Mouse (Mus musculus) limb, embryonic 14.5 days (tissue): ENCODE data around the gene Plagl2. TPM values are rescaled to one million over a fixed set of nuclear protein-coding genes. Genes with fewer than 3 reads are reported as not detected.

Experiments
- ATAC-seq: fragments of 200-750 bp; cut with Nextera tagmentation; 2 replicates; pipeline ENCODE4 v1.8.0; 2017; ENCODE audit warnings: low read depth, moderate number of reproducible peaks, moderate TSS enrichment; ENCODE audit not compliant: low FRiP score
- DNase-seq: peaks from one replicate; pipeline ENCODE4 v3.0.0-alpha.2; 2015; ENCODE audit warnings: low spot score
- H3K27ac ChIP-seq: fragments of 300-500 bp; sonication (generic); replicated peaks from 2 replicates; pipeline ENCODE4 v1.5.1; 2014; ENCODE audit warnings: low read depth, mild to moderate bottlenecking, low read length, moderate library complexity, mixed read lengths
- H3K27me3 ChIP-seq: fragments of 300-500 bp; sonication (generic); 2 replicates; pipeline ENCODE4 v1.6.1; 2014; ENCODE audit warnings: low read length, mixed read lengths; ENCODE audit not compliant: control insufficient read depth, insufficient read depth
- H3K36me3 ChIP-seq: fragments of 300-500 bp; sonication (generic); 2 replicates; pipeline ENCODE4 v1.6.1; 2014; ENCODE audit warnings: mild to moderate bottlenecking, low read length, moderate library complexity, mixed read lengths; ENCODE audit not compliant: control insufficient read depth, insufficient read depth
- H3K4me1 ChIP-seq: fragments of 300-500 bp; sonication (generic); 2 replicates; pipeline ENCODE4 v1.6.1; 2014; ENCODE audit warnings: antibody characterized with exemption, low read length, mixed read lengths; ENCODE audit not compliant: control insufficient read depth, insufficient read depth
- H3K4me2 ChIP-seq: fragments of 300-500 bp; sonication (generic); replicated peaks from 2 replicates; pipeline ENCODE4 v1.6.1; 2014; ENCODE audit warnings: low read depth, mild to moderate bottlenecking, low read length, moderate library complexity; ENCODE audit not compliant: severe bottlenecking
- H3K4me3 ChIP-seq: fragments of 300-500 bp; sonication (generic); replicated peaks from 2 replicates; pipeline ENCODE4 v1.5.1; 2014; ENCODE audit warnings: low read length
- H3K9ac ChIP-seq: fragments of 300-500 bp; sonication (generic); 2 replicates; pipeline ENCODE4 v1.6.1; 2014; ENCODE audit warnings: mild to moderate bottlenecking, low read depth, low read length, moderate library complexity; ENCODE audit not compliant: severe bottlenecking
- H3K9me3 ChIP-seq: fragments of 300-500 bp; sonication (generic); 2 replicates; pipeline ENCODE4 v1.6.1; 2016; ENCODE audit warnings: low read length; ENCODE audit not compliant: control insufficient read depth
- POLR2A ChIP-seq: fragments of 200-500 bp; IDR thresholded peaks from 2 replicates; pipeline ENCODE4 v1.8.0; 2012; ENCODE audit warnings: inconsistent platforms, mild to moderate bottlenecking, moderate library complexity, borderline replicate concordance; ENCODE audit not compliant: insufficient read depth, insufficient read length; ENCODE audit errors: extremely low read depth
- WGBS: fragments of 180-500 bp; shearing (Covaris S2); extraction: QIAGEN DNeasy Blood & Tissue Kit; methylation state at CpG from one replicate; pipeline ENCODE4 v1.1.7; 2014; 5-methylcytosine and 5-hydroxymethylcytosine counted together
- polyA plus RNA-seq, 2 experiments: library from polyadenylated mRNA; depleted of rRNA in 1 of 2; stranded (reverse) in 1 of 2; unstranded in 1 of 2; fragments of >200 nt; fragmentation: Nextera tagmentation in 1 of 2; extraction: Ambion mirVana in 1 of 2; gene quantifications; 2 replicates each; pipeline versions ENCODE4 v1.2.1 to v1.2.3; 2012 to 2014

Plagl2 gene
- polyA plus RNA-seq, 2 experiments = 17.8 to 20.2 TPM

- Histone ChIP-seq H3K27me3 (no peaks in the 10 kb centered on the region), H3K4me3 (no peak overlapping the region), H3K9ac (no peak overlapping the region), H3K27ac (no peak overlapping the region), H3K36me3 (peaks cover 50% of the 10 kb centered on the region), H3K4me2 (no peak overlapping the region), H3K9me3 (no peaks in the 10 kb centered on the region), H3K4me1 (no peaks in the 10 kb centered on the region)
- no peak for DNase-seq
- ATAC-seq = no peak
- no peak for TF ChIP-seq POLR2A
- WGBS = 83% methylated on average over 2 of the region's 2 CpGs
Measured at GRCm38 (mm10) chr2:153267331-153267730, 26.1 kb upstream of the Plagl2 start.

- Histone ChIP-seq H3K9ac (no peak overlapping the region), H3K4me2 (no peak overlapping the region), H3K36me3 (peaks cover 77% of the 10 kb centered on the region), H3K9me3 (no peaks in the 10 kb centered on the region), H3K27ac (no peak overlapping the region), H3K4me1 (no peaks in the 10 kb centered on the region), H3K27me3 (no peaks in the 10 kb centered on the region), H3K4me3 (no peak overlapping the region)
- DNase-seq (no peak), ATAC-seq (no peak)
- 85% methylated on average over 7 of the region's 7 CpGs for WGBS
- no peak for TF ChIP-seq POLR2A
Measured at GRCm38 (mm10) chr2:153263053-153263452, 21.8 kb upstream of the Plagl2 start.

GRCm38 (mm10) chr2:153259864-153260674, 18.8 kb upstream of the Plagl2 start:
- Histone ChIP-seq H3K36me3 (peaks cover 52% of the 10 kb centered on the region), H3K27me3 (no peaks in the 10 kb centered on the region), H3K4me1 (no peaks in the 10 kb centered on the region), H3K4me3 (no peak overlapping the region), H3K27ac (no peak overlapping the region), H3K9me3 (no peaks in the 10 kb centered on the region), H3K9ac (no peak overlapping the region), H3K4me2 (no peak overlapping the region)
- DNase-seq = no peak
- 65% methylated on average over 3 of the region's 3 CpGs for WGBS
- no peak for TF ChIP-seq POLR2A
- ATAC-seq = no peak

GRCm38 (mm10) chr2:153259030-153259863, 18.0 kb upstream of the Plagl2 start:
- Histone ChIP-seq H3K27ac (no peak overlapping the region), H3K9me3 (no peaks in the 10 kb centered on the region), H3K27me3 (no peaks in the 10 kb centered on the region), H3K36me3 (peaks cover 45% of the 10 kb centered on the region), H3K4me3 (no peak overlapping the region), H3K4me2 (no peak overlapping the region), H3K4me1 (no peaks in the 10 kb centered on the region), H3K9ac (no peak overlapping the region)
- TF ChIP-seq POLR2A = no peak
- WGBS = 63% methylated on average over 12 of the region's 12 CpGs
- DNase-seq (no peak), ATAC-seq (no peak)

GRCm38 (mm10) chr2:153256604-153257003, 15.4 kb upstream of the Plagl2 start:
- H3K4me1 ChIP-seq = no peaks in the 10 kb centered on the region
- TF ChIP-seq POLR2A = no peak
- H3K9ac ChIP-seq = no peak overlapping the region
- H3K27ac ChIP-seq = no peak overlapping the region
- H3K27me3 ChIP-seq = no peaks in the 10 kb centered on the region
- H3K36me3 ChIP-seq = peaks cover 35% of the 10 kb centered on the region
- H3K4me2 ChIP-seq = no peak overlapping the region
- no peak overlapping the region for H3K4me3 ChIP-seq
- DNase-seq (no peak), ATAC-seq (no peak)
- H3K9me3 ChIP-seq = no peaks in the 10 kb centered on the region
- WGBS = 77% methylated on average over 2 of the region's 2 CpGs
